Mouse (Mus musculus): Measurements from ENCODE around the gene Nudt15. TPM values are rescaled to one million over a fixed set of nuclear protein-coding genes. Genes with fewer than 3 reads are reported as not detected.

Nudt15 gene
- 0.05 and 1.3 TPM in 2 replicates for polyA plus RNA-seq (2012; ENCODE audit: low replicate concordance)

DNA sequence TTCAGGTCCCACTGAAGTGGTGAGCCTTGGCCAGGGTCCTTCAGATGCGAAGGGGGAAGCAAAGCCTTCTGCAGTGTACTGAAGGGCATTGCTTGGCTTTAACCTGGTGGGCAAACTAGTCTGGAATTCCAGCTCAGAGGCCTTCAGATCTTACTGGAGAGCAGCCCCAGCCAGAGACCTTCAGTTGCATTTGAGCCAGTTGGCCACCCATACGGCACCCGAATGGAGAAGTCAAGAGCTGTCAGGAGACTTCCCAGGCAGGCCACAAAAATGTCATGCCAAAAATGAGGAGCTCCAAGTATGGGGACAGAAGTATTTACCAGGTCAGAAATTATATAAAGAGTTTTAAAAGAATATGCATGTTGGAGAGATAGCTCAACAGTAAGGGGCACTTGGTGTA is at the start of gene Nudt15:
Gene Nudt15, minus strand, starts transcription at position 192 of the 400 bp plus-strand sequence.

GRCm38 (mm10) chr14:73524766-73525448 is 23.1 kb downstream of the Nudt15 start, which contains the start of gene Sucla2:
Gene Sucla2, plus strand, starts transcription at chr14:73525319.

GRCm38 (mm10) chr14:73509765-73510423 is 38.1 kb downstream of the Nudt15 start, which contains the start of gene Med4:
Gene Med4, plus strand, starts transcription at chr14:73510025.

Other genes starting within 250 kb of the Nudt15 start
- gene Rb1, start 222.4 kb downstream of the Nudt15 start, polyA plus RNA-seq (2012; ENCODE audit: low replicate concordance): 7.1 and 8.8 TPM in 2 replicates
- 82.4 and 183 TPM in 2 replicates for gene Itm2b, start 163.0 kb downstream of the Nudt15 start, polyA plus RNA-seq (2012; ENCODE audit: low replicate concordance)
- gene Med4, start 38.2 kb downstream of the Nudt15 start, polyA plus RNA-seq (2012; ENCODE audit: low replicate concordance): 2.9 and 4.6 TPM in 2 replicates
- 12.7 and 27.8 TPM in 2 replicates for gene Sucla2, start 22.9 kb downstream of the Nudt15 start, polyA plus RNA-seq (2012; ENCODE audit: low replicate concordance)
- gene Gm21750, start 113.0 kb upstream of the Nudt15 start, polyA plus RNA-seq (2012; ENCODE audit: low replicate concordance): not detected in 2 replicates